Mouse (Mus musculus): ENCODE measurements around the gene Stxbp1.

The Stxbp1 gene

DNA sequence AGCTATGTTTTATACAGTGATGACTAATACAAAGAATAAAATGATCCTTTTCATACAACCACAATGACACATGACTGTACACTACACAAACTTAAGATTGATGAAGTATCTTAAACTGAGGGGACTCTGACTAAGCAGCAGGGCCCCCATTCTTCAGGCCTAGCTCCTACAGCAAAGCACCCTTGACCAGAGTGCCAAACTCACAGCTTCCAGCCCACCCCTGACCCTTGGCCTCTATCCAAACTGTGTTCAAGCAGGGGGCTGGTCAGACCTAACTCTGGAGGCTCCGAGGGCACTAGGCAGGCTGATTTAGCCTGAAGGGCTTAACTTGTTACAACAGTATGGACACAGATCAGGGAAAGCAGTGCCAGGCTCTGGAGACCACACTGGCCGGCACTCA is 58.5 kb downstream of the Stxbp1 start:
- no peak for DNase-seq (ENCODE audit: low spot score)

DNA sequence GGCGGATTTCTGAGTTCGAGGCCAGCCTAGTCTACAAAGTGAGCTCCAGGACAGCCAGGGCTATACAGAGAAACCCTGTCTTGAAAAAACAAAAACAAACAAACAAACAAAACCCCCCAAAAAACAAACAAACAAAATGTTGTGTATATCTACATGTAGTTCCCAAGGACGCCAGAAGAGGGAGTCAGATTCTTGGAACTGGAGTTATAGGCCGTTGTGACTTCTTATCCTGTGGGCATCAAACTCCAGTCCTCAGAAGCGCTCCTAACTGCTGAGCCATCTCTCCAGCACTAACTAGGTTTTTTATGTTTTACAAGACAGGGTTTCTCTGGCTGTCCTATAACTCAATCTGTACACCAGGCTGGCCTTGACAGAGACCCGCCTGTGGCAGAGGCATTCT is 59.9 kb downstream of the Stxbp1 start:
- no peak for DNase-seq (ENCODE audit: low spot score)

DNA sequence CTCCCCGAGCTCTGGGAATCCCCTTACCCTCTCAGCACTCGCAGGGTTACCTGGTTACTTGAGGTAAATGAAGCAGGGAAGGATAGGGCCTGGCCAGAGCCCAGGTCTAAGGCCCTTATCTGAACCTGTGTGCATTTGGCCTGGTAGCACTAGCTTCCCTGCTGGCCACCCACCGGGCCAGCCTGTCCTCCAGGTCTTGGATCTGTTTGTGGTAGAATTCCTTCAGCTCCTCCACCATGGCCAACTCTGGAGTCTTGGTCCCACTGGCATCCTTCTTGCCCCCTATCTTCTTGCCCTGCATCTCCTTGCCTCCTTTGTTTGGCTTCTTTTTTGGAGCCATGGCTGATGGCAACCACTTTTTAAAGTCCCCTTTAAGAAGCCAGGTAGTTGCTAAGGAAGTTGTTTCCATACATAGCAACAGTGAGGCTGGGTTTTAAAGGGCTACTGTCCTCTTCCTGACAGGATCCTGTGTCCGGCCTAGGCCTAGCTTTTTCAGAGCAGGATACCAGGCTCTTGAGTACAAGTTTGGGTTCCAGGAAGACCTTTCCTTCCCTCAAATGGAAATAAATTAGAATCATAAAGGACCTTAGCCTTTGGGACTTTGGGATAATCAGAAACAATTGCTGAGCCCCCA is 62.9 kb downstream of the Stxbp1 start, which contains the start of gene Cfap157:
Gene Cfap157, minus strand, starts transcription at position 381 of the 634 bp plus-strand sequence.
- no peak for DNase-seq (ENCODE audit: low spot score)

DNA sequence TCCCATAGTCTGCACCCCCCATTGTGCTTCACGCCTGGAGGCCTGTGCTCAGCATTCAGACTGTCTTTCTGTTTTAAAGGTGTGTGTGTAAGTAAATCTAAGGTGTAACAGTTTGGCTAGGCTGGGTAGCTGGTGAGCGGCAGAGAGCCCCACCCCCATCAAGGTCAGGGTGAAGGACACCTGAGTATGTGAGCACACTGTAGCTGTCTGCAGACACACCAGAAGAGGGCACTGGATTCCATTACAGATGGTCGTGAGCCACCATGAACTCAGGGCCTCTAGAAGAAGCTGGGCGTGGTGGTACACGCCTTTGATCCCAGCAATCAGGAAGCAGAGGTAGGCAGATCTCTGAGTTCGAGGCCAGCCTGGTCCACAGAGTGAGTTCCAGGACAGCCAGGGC is 65.3 kb downstream of the Stxbp1 start:
- no peak for DNase-seq (ENCODE audit: low spot score)

DNA sequence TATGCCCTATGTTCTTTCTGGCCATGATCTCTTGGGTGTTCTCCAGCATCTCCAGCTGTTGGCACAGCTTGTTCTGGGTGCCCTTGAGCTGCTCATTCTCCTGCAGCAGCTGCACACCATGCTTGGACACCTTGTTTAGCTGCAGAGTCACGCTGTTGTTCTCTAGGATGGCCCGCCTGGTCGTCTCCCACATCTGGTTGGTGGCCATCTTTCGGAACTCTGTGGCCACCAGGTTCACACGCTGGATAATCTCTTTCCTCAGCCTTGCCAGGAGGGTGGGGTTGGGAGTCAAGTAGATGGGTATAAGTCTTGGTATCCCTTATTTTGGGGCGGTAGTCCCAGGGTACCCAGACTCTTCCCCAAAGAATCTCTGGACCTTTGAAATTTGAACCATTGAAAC is 67.3 kb downstream of the Stxbp1 start:
- no peak for DNase-seq (ENCODE audit: low spot score)

DNA sequence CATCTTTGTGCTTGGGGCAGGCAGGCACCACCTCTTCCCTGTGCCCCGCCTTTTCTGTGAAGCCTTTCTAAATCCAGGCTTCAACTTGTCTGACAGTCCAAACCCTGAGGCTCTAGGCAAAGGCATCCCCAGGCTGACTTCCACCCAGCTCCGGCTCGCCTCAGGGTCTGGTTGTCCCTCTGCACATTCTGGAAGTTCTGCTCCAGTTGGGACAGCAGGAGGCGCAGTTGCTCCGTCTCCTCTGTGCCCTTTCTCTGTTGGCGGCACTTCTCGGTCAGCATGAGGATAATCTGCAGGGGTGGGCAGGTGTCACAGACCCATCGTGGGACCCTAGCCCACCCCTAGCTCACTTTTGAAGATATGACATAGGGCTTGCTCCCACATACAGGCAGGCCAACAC is 67.9 kb downstream of the Stxbp1 start:
- peak; percentile 43 for DNase-seq (ENCODE audit: low spot score)

DNA sequence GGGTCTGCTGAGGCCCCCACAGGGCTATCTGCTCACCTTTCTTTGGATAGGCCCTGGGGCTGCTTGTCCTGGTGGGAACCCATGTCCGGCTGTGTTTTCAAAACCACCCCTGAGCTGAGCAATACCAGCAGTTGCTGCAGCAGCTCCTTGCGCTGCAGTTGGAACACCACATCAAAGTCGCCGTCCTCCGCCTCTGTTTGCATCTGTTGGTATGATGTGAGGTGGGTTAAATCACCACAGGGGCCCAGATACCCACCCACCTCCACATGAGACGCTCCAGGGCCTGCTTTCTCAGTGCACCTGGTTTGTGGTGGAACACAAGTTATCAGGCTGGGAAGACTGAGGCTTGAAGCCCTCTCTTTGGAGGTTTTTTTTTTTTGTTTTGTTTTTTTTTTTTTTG is 69.0 kb downstream of the Stxbp1 start:
- DNase-seq (ENCODE audit: low spot score), result no peak

DNA sequence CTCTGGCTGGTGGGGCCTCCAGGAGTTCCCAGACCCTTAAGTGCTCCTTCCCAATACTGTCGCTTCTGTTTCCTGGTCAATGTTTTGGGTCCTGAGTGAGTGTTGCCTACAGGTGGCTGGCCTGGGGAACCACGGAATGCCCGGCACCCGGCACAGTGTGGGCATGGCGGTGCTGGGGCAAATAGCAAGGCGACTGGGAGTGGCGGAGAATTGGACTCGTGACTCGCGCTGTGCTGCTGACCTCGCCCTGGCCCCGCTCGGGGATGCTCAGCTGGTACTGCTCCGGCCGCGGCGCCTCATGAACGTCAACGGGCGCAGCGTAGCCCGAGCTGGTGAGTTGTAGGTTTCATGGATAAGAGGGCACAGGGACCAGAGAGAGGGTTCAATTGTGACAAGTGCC is 70.9 kb downstream of the Stxbp1 start:
- no peak for DNase-seq (ENCODE audit: low spot score)

DNA sequence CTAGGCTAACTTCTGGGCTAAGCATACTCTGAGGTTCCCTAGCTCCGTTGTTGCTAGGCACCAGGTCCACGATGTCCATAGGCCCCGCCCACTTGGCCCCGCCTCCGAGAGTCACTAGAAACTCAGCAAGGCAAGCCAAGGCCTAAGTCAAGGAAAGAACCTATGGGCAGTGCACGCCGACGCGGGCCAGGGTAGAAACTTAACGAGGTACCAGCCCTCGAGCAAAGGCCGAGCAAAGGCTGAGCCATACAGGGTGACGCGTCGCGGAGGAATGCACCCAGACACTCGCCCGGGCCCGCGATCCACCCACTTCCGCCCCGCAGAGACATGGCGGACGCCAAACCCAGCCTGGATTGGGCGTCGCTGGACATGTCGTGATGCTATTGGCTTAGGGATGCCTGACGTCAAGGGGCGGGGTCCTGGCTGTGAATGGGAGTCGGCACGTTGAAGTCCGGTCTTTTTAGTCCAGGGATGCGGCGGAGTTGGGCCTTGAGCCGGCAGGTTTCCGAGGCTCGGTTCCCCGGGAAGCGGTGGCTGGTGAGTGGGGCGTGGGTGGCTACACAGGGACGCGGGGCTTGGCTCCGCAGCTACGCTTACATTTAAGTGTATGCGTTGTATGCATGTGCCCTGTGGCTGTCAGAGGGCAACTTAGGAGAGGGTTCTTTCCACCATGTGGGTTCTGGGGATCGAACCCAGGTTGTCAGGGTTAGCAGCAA is 71.5 kb downstream of the Stxbp1 start, which contains the start of the genes Ttc16 and Ptrh1:
Gene Ttc16, minus strand, starts transcription at position 275 of the 716 bp plus-strand sequence.
Gene Ptrh1, plus strand, starts transcription at position 428 of the 716 bp plus-strand sequence.
- peak; percentile 95 for DNase-seq (ENCODE audit: low spot score)

DNA sequence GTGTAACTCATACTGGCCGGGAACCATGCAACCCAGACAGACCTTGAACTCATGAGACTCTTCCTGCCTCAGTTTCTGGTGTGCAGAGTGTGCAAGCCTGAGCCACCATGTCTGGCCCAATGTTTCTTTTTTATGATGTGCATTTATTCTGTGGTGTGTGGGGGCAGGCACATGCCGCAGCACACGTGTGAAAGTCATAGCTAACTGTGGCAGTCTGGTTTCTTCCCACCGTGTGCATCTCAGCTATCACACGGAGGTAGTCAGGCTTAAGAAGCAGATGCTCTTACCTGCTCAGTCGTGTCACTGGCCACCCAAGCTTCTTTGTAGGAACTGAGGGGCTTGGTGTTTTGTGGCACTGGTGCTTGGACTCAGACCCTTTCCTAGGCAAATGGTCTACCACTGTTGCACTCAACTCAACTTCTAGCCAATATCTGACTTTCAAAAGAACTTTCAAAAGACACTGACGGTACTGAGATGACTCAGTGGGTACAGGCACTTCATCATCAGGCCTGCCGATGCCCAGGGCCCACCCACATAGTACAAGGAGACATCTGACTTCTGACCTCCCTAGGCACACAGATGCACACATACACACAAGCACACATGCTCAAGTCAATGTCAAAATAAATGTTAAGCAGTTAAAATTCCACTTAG is 74.3 kb downstream of the Stxbp1 start:
- no peak for DNase-seq (ENCODE audit: low spot score)

DNA sequence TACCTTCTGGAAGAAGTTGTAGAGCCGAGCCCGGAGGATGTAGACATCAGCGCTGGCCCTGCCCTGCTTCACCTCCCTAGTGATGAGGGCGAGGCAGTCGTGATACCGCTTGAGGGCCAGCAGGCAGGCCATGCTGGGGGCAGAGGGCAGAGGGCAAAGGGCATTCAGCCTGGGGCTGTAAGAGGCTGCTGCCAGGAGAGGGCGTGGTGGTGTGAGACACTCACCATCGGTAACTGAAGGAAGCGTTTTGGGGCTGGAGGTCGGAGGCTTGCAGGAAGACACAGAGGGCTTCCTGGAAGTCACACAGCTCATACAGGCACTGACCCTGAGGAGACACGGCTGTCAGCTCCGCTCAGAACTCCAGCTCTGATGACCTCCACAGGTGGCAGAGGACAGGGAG is 75.2 kb downstream of the Stxbp1 start:
- no peak for DNase-seq (ENCODE audit: low spot score)

DNA sequence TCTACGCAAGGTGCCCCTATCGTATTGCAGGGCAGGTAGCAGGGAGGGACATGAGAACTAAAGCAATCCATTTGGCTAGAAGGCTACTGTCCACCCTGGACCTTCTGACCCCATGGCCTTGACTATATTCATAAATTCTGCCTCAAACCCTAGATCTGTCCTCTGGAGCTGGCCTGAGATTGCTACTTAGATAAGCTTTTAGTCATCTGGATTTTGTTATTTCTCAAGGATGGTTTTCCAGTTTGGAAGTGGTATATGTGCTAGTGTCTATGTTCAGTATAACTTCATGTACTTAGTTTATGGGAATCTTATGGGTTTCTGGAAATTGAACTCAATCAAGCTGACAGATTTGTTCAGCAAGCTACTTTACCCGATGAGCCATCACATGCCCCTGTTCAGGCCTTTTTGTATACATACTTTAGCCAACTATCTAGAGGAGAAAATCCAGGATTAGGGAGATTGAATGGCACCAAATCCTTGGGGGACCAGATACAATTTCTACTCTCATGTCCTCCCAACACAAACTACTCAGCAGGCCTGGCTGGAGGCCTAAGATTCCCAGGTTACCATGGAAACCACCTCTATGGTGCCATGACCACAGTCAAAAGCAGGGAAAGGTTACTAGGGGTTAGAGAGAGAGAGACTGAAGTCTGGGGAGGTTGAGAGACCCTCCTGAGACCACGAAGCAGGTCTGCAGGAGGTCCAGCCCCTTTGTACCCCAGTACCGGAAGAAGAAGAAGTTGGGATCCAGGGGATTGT is 77.5 kb downstream of the Stxbp1 start:
- DNase-seq (ENCODE audit: low spot score), result no peak

DNA sequence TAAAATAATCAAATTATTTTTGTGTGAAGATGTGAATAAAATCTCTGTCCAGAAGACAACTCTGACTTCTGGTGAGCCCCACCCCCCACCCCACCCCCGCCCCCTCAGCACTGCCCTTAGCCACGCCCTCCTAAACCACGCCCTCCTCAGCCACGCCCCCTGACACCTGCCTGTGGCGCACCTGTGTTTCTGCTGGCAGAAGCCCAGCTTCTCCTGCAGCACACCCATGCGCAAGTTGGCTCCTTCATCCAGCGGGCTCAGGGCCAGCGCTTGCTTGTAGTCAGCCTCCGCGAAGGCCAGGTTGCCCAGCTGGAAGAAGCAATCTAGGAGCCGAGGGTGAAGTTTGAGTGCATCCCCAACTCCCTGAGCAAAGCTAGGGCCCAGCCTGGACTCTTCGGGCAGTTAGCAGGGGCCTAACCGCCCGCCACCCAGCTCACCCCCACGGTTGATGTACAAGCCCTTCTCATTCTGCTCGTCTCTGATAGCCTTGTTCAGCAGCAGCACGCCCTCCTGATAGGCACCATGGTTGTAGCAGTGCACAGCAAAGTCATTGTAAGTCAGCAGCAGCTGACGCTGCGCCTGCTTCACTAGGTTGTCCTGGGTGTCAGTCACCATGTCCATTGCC is 78.3 kb downstream of the Stxbp1 start:
- DNase-seq (ENCODE audit: low spot score), result no peak

DNA sequence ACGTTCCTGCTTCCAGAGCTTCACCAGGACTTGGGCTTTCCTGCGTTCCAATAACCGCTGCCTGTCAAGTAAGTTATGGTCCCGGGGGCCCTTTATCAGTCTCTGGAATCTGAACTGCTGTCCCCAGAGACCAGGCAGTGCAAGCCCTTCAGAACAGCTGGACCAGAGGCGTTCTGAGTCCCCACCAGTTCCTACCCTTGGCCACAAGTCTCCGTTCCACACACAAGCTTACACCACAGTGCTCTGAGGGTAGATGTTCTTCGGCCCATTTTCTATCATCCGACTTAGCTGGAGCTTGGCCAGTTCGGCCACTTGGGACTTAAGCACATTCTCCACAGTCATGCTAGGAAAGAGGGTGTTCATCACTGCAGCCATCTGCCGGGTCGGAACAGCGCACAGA is 79.8 kb downstream of the Stxbp1 start:
- no peak for DNase-seq (ENCODE audit: low spot score)

DNA sequence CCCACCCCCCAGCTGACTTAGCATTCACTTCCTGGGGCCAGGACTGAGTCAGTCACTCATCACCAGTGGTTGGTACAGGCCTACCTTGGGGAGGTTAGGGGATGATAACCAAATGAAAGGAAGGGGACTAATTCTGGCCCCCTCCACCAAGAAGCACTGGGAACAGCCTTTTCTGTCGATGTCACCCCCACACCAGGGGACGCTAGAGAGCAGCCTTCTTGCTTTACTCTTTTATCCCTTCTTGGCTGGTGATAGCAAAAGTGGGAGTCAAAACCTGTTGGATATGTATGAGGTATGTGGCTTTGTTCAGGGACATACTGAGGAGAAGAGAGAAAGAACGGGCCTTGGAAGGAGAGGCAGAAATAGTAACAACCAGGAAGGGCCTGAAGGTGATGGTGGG is 83.7 kb downstream of the Stxbp1 start:
- DNase-seq (ENCODE audit: low spot score), result no peak

DNA sequence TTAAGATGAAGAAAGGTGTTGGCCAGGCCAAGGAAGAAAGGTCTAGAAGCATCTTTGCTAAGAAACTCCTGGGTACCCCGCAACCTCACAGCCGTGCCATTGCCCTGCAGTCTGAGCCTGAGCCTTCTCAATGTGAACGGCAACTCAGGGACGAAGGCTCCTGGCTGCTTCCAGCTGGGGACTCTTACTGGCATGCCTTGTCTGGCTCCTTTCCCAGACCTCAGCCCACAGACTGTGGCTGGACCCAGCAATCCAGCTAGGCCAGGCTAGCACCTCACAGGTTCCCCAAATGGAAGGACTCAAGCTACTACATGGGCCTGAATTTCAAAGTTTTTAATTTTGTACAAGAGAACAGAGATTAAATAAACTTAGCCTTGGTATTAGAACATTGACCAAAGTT is 85.2 kb downstream of the Stxbp1 start:
- no peak for DNase-seq (ENCODE audit: low spot score)

DNA sequence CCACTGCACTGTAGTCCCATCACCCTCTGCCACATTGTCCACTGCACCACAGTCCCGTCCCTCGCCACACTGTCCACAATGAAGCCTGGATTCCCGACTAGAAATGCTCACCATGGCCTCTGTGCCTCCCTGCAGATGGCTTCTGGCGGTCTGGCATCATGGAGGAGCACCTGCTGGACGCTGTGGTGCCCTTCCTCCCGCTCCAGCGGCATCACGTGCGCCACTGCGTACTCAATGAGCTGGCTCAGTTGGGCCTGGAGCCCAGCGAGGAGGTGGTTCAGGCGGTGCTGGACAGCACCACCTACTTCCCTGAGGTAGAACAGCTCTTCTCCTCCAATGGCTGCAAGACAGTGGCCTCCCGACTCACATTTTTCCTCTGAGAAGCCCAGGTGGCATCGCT is 85.7 kb downstream of the Stxbp1 start:
- no peak for DNase-seq (ENCODE audit: low spot score)

DNA sequence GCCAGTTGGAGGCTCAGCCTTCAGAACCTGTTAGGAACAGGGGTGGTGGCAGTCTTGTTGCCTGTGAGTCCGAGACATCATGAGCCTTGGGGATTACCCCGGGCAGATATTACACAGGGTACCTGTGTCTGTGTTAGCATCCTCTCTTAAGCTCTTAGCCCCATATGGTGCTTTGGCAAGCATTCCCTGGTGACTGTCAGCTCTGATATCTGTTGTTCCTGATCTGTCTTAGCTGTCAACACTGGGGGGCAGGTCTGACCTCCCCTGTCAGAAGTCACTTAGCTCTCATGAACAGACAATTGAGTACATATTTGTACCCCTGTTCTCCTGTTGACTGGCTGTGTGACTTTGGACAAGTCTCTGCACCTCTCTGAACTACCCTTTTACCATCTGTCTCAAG is 88.0 kb downstream of the Stxbp1 start:
- no peak for DNase-seq (ENCODE audit: low spot score)

DNA sequence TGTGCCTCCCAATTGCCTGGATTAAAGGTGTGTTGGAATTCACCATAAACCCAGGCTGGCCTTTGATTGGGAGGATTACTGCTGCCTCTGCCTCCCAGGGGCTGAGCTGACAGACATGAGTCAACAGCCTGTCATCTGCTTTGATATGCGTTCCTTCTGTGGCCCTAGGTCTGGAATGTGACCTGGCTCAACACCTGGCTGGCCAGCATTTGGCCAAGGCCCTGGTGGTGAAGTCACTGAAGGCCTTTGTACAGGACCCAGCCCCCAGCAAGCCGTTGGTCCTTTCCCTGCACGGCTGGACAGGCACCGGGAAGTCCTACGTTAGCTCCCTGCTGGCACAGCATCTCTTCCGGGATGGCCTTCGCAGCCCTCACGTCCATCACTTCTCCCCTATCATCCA is 88.5 kb downstream of the Stxbp1 start:
- DNase-seq (ENCODE audit: low spot score), result no peak

DNA sequence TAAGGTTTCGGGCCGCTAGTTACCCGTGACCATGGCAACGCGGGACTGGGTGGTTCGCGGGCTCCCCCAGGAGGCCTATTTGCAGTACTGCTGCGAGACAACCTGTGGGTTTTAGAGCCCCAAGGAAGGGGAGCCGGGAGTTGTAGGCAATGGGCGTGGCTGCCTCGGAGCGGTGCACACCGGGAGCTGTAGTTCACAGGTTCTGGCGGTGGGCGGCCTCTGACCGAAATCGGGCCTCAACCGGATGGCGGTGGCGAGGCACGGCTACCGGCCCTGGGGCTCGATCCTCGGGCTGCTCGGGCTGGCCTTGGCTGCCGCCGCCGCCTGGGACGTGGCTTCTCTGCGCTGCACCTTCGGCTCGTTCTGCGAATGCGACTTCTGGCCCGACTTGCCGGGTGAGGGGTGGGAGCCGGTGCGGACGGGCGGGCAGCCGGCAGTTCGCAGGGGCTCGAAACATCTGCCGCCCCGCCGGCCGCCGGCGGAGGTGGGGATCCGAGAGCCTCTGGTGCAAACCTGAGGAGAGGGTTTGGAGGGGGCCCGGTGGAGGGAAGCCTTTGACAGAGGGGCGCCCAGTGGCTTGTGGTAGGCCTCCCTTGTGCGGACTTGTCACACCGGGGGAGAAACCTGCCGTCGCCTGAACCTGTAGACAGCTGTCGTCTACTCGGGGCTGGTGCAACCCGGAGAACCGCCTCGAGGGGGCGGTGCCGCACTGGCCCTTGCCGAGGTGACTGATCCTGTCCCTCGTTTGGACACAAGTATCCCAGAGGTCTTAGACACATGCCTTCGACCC is 89.8 kb downstream of the Stxbp1 start, which contains the start of gene Tor2a:
Gene Tor2a, plus strand, starts transcription at position 179 of the 790 bp plus-strand sequence.
- peak; percentile 96 for DNase-seq (ENCODE audit: low spot score)

DNA sequence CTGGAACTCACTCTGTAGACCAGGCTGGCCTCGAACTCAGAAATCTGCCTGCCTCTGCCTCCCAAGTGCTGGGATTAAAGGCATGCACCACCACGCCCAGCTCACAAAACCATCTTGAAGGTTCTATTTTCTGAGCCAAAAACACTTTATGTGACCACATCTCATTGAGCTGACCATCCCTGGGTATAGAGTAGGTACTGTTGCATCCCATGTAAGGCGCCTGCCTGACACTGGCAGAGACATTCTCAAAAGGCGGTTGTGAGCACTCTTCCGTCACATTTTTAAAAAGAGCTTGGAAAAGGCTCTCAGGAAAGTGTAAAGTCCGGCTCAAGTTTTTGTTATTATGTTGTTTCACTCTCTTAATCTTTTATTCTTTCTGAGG is 90.4 kb downstream of the Stxbp1 start:
- DNase-seq (ENCODE audit: low spot score), result no peak

All from ovary, adult 18-20 months (tissue).